Mouse (Mus musculus): Measurements from ENCODE around the gene Tfap4. TPM values are rescaled to one million over a fixed set of nuclear protein-coding genes. Genes with fewer than 3 reads are reported as not detected.

Gene Tfap4
- polyA plus RNA-seq, 1 experiment from 2014 or later = 8.1 TPM

DNA sequence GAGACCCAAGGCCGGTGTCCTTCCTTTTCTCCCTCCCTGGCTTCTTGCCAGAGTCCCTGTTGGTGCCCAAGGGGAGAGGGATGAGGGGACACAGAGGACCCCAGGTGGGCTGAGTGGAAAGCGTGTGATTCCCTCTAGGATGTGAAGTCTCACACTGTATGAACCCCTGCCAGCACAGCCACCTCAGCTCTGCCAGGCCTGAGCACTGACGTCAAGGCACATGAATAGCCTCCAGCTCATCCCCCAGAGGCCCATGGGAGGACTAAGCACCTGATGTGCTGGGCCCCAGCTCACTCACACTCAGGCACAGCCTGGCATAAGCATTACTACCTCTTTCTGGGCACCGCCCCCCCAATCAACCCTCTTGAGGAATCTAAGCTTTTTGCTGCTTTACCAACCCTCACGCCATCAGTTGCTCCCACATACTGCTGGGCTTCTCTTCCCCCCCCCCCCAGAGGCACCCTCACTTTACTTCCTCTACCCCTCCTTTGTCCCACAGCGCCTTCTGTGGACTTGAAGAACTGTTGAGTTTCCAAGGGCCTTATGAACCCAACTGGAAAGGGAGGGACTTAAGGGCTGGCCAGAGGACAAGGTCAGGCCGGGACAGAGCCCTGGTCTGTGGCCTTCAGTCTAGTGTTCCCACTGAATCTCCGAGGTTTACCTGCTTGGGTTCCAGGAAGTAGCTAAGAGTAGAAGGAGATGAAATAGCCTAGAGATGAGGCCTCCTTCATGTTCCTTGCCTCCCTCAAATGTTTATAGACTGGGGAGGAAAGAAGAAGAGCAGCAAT, 58.9 kb downstream of the Tfap4 start:
- no peaks in the 10 kb centered on the region for H3K9me3 ChIP-seq

DNA sequence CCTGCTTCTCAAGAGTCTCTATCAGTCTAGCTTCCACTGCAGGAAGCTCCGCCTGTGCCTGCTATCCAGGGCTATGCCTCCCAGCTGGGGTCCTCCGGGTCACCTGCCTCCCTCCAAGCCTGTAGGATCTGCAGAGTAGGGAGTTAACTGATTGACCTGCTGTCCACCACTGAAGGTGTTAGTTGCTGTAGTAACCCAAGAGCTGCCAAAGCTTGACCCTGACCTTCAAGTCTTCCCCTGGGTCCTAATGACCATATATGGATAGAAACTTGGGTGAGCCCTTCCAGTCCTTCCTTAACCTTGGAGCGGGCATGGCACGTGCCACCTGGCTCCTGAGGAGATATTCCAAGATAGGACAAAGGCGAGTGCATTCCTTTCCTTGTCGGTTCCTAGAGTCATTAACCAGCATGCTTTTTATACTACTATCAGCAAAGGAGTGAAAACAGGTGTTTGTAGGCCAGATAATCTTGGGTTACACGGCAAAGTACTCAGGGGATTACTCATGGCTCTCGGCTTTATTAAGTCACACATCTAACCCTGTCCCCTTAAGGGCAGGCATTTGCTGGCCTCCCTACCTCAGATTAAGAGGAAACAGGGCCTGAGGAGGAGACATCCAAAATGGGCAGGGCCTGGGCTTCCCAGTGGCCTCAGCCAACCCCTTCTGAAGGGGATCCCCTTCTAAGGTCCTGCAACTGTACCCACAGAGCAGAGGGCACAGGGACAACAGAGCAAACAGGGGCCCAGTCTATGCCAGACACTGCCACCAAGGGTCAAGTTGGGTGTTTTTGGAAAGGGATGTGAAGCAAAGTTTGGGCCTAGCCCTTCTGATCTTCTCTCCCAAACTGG, 61.7 kb downstream of the Tfap4 start:
- no peaks in the 10 kb centered on the region for H3K36me3 ChIP-seq (replicated peaks)
- no peaks in the 10 kb centered on the region for H3K27me3 ChIP-seq (replicated peaks)
- ATAC-seq (replicated peaks) = no peak
- H3K27ac ChIP-seq = no peak overlapping the region
- 86% methylated on average over 8 of the region's 8 CpGs for WGBS
- no peaks in the 10 kb centered on the region for H3K9me3 ChIP-seq
- no peak overlapping the region for H3K4me2 ChIP-seq
- H3K4me1 ChIP-seq = no peaks in the 10 kb centered on the region
- H3K4me3 ChIP-seq = no peak overlapping the region
- H3K9ac ChIP-seq = no peak overlapping the region

More for the DNA sequence above, 58.9 kb downstream of the Tfap4 start:
- no peaks in the 10 kb centered on the region for H3K4me1 ChIP-seq
- WGBS = 83% methylated on average over 8 of the region's 8 CpGs
- no peak overlapping the region for H3K9ac ChIP-seq
- H3K36me3 ChIP-seq (replicated peaks) = no peaks in the 10 kb centered on the region
- no peak for ATAC-seq (replicated peaks)
- H3K4me2 ChIP-seq = no peak overlapping the region
- no peaks in the 10 kb centered on the region for H3K27me3 ChIP-seq (replicated peaks)
- no peak overlapping the region for H3K27ac ChIP-seq
- H3K4me3 ChIP-seq = no peak overlapping the region

DNA sequence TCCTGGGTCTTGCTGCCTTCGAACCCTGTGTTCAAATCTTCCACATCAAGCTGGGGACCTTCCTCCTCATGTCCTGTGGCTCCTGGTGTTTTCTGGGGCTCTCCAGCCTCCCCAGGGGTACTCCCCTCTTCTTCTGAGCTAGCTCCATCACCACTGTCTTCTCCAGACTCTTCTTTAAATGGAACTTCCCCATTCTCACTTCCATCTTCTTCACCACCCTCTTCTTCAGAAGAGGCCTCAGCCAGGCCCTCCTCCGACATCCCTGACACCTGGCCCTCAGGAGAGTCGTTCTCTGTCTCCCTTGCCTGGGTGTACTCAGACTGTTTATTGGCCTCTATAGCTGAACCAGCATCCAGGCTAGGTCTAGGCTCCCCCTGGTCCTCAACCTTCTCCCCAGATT, 63.2 kb downstream of the Tfap4 start:
- no peak for ATAC-seq (replicated peaks)
- Histone ChIP-seq H3K36me3 (replicated peaks) (no peaks in the 10 kb centered on the region), H3K4me1 (no peaks in the 10 kb centered on the region), H3K27me3 (replicated peaks) (no peaks in the 10 kb centered on the region), H3K9me3 (no peaks in the 10 kb centered on the region), H3K9ac (no peak overlapping the region), H3K4me2 (no peak overlapping the region), H3K27ac (no peak overlapping the region), H3K4me3 (no peak overlapping the region)
- WGBS = 91% methylated on average over 3 of the region's 3 CpGs

DNA sequence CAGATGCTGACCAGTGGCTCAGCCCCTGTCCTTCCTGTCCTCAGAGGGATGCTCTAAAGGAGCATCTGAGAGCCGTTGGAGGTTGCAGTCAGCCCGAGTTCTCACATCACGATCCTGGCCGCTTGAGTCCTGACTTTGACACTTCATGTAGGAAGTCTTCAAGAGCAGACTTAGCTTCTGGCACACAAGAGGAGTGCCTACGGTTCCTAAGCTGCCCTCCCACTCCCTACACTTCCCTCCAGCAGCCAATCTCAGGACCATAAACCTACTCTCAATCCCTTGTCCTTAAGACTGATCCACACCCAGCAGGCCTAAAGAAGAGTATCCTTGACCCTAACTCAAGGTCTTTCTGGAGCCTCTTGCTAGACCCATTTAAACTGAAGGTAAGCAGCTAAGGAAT, 63.8 kb downstream of the Tfap4 start:
- Histone ChIP-seq H3K27me3 (replicated peaks) (no peaks in the 10 kb centered on the region), H3K27ac (no peak overlapping the region), H3K36me3 (replicated peaks) (no peaks in the 10 kb centered on the region), H3K4me2 (no peak overlapping the region), H3K9me3 (no peaks in the 10 kb centered on the region), H3K9ac (no peak overlapping the region), H3K4me1 (no peaks in the 10 kb centered on the region), H3K4me3 (no peak overlapping the region)
- no peak for ATAC-seq (replicated peaks)
- 90% methylated on average over 5 of the region's 5 CpGs for WGBS

Other genes starting within 250 kb of the Tfap4 start
- gene Adcy9, start 139.4 kb downstream of the Tfap4 start, polyA plus RNA-seq (2015; fragmentation: Nextera tagmentation; extraction: Ambion mirVana) = 4.2 and 4.6 TPM in 2 replicates
- gene Srl, start 18.0 kb downstream of the Tfap4 start, polyA plus RNA-seq (2015; fragmentation: Nextera tagmentation; extraction: Ambion mirVana) = 25.4 and 29.3 TPM in 2 replicates
- gene Glis2, start 34.9 kb upstream of the Tfap4 start, polyA plus RNA-seq (2015; fragmentation: Nextera tagmentation; extraction: Ambion mirVana) = 12.3 and 17.3 TPM in 2 replicates
- gene Pam16, start 65.1 kb upstream of the Tfap4 start, polyA plus RNA-seq (2015; fragmentation: Nextera tagmentation; extraction: Ambion mirVana) = 139 and 154 TPM in 2 replicates
- 5.2 and 5.8 TPM in 2 replicates for gene Vasn, start 80.1 kb upstream of the Tfap4 start, polyA plus RNA-seq (2015; fragmentation: Nextera tagmentation; extraction: Ambion mirVana)
- gene Dnaja3, start 80.1 kb upstream of the Tfap4 start, polyA plus RNA-seq (2015; fragmentation: Nextera tagmentation; extraction: Ambion mirVana) = 62.1 and 65.5 TPM in 2 replicates
- gene Coro7, start 119.9 kb upstream of the Tfap4 start, polyA plus RNA-seq (2015; fragmentation: Nextera tagmentation; extraction: Ambion mirVana) = 32.1 and 33.2 TPM in 2 replicates
- 78.3 and 79.6 TPM in 2 replicates for gene Nmral1, start 159.5 kb upstream of the Tfap4 start, polyA plus RNA-seq (2015; fragmentation: Nextera tagmentation; extraction: Ambion mirVana)
- 101 and 103 TPM in 2 replicates for gene Hmox2, start 166.5 kb upstream of the Tfap4 start, polyA plus RNA-seq (2015; fragmentation: Nextera tagmentation; extraction: Ambion mirVana)
- 130 and 132 TPM in 2 replicates for gene Cdip1, start 230.4 kb upstream of the Tfap4 start, polyA plus RNA-seq (2015; fragmentation: Nextera tagmentation; extraction: Ambion mirVana)